Mouse (Mus musculus): ENCODE results near the gene Rbm3.
"Not testable (repeated sequence)": the region's sequence is repeated elsewhere in the genome, so short reads cannot be mapped to it uniquely, and the experiment has no call there.

The Rbm3 gene

GRCm38 (mm10) chrX:8131393-8131792, 14.3 kb downstream of the Rbm3 start:
- DNase-seq (ENCODE audit: low spot score): no peak

- DNase-seq (ENCODE audit: low spot score): no peak
Observed at GRCm38 (mm10) chrX:8125235-8125634, 20.4 kb downstream of the Rbm3 start.

- DNase-seq (ENCODE audit: low spot score): no peak
Observed at GRCm38 (mm10) chrX:8123821-8124470, 21.7 kb downstream of the Rbm3 start.

- DNase-seq (ENCODE audit: low spot score): no peak
Observed at GRCm38 (mm10) chrX:8117264-8117663, 28.4 kb downstream of the Rbm3 start.

- DNase-seq (ENCODE audit: low spot score): no peak
Observed at GRCm38 (mm10) chrX:8115275-8115674, 30.4 kb downstream of the Rbm3 start.

- no peak for DNase-seq (ENCODE audit: low spot score)
Observed at GRCm38 (mm10) chrX:8105019-8105418, 40.7 kb downstream of the Rbm3 start.

GRCm38 (mm10) chrX:8102213-8102668, 43.4 kb downstream of the Rbm3 start:
- no peak for DNase-seq (ENCODE audit: low spot score)

- no peak for DNase-seq (ENCODE audit: low spot score)
Observed at GRCm38 (mm10) chrX:8101017-8101416, 44.7 kb downstream of the Rbm3 start.

- DNase-seq (ENCODE audit: low spot score): no peak
Observed at GRCm38 (mm10) chrX:8099435-8099834, 46.2 kb downstream of the Rbm3 start.

- DNase-seq (ENCODE audit: low spot score): peak; percentile 96
Observed at GRCm38 (mm10) chrX:8096787-8097242, 48.9 kb downstream of the Rbm3 start.

GRCm38 (mm10) chrX:8096068-8096786, 49.5 kb downstream of the Rbm3 start:
- DNase-seq (ENCODE audit: low spot score): peak; percentile 77

- DNase-seq (ENCODE audit: low spot score): no peak
Observed at GRCm38 (mm10) chrX:8095546-8095945, 50.1 kb downstream of the Rbm3 start.

- not testable (repeated sequence) for DNase-seq (ENCODE audit: low spot score)
Observed at GRCm38 (mm10) chrX:8090954-8091347, 54.7 kb downstream of the Rbm3 start.

- no peak for DNase-seq (ENCODE audit: low spot score)
Observed at GRCm38 (mm10) chrX:8090346-8090953, 55.2 kb downstream of the Rbm3 start, which contains the start of gene Was. Gene Was, minus strand, starts transcription at chrX:8090498.

- DNase-seq (ENCODE audit: low spot score): no peak
Observed at GRCm38 (mm10) chrX:8089746-8090145, 55.9 kb downstream of the Rbm3 start.

Data from testis, postnatal 10 days (tissue).